ENCODE assay signal across 9 mouse cellular contexts in the genomic region with DNA sequence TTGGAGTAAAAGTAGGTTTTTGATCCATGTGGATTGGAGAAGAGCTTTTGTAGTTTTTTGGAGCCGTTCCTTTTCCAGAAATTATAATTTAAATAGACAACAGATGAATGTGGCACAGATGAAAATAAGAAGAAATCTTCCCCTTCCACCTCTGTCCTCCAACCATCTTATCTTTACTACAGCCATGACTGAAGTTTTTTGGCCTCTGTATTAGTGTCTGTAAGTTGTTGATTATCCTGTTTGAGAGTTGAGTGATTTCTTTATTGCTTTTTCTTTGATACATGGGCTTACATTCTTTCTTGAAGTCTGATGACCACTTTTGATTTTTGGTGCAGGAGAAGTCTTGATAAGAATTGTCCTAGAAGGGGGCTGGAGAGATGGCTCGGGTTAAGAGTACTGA. TPM values are rescaled to one million over a fixed set of nuclear protein-coding genes. Genes with fewer than 3 reads are reported as not detected.
DNase-seq lines count a peak whose midpoint lies in the region; ATAC-seq and TF ChIP-seq lines count a peak whose summit lies in the region.
"Had no signal": no experiment of that assay in that cellular context is flagged by ENCODE, and none has a peak within 500 bp of the region (broad histone marks: within the 10 kb centered on the region; RNA-seq: fewer than 3 reads in every experiment).

No protein-coding gene starts in this region.

- no peak for TF ChIP-seq CTCF in layer of hippocampus, adult 2 months (conservative IDR thresholded peaks at IDR 0.05)
- no peak for TF ChIP-seq CTCF in midbrain, postnatal 0 days (IDR thresholded peaks at IDR 0.05)

- peak overlapping the region; percentile 72 for H3K4me2 ChIP-seq in embryonic facial prominence, embryonic 14.5 days (ENCODE audit: low read depth, low read length)
- peak overlapping the region; percentile 72 for H3K4me2 ChIP-seq in intestine, embryonic 15.5 days (replicated peaks)
- peak overlapping the region; percentile 89 for H3K4me2 ChIP-seq in midbrain, postnatal 0 days (ENCODE audit: low read depth, low read length, poor library complexity, severe bottlenecking)

- H3K27me3 ChIP-seq in embryonic facial prominence, embryonic 14.5 days (replicated peaks; ENCODE audit: control insufficient read depth, insufficient read depth, low read length): no peaks in the 10 kb centered on the region
- no peaks in the 10 kb centered on the region for H3K27me3 ChIP-seq in intestine, embryonic 15.5 days (replicated peaks)
- no peaks in the 10 kb centered on the region for H3K27me3 ChIP-seq in midbrain, postnatal 0 days (ENCODE audit: insufficient read depth, low read length)

- no peak for DNase-seq in layer of hippocampus, adult 2 months (ENCODE audit: low spot score in 2 of 2)
- no peak for DNase-seq in layer of hippocampus, adult 9-10 months (ENCODE audit: low spot score)
- no peak for DNase-seq in embryonic facial prominence, embryonic 14.5 days (ENCODE audit: low spot score)
- no peak for DNase-seq in midbrain, postnatal 0 days (ENCODE audit: low spot score)
- DNase-seq in left cerebral cortex, adult 11 months (ENCODE audit: low spot score): no peak
- DNase-seq in spleen, postnatal 14 days (ENCODE audit: low spot score in 2 of 2): no peak
- DNase-seq in frontal cortex, postnatal 36 days (ENCODE audit: low spot score in 2 of 2): no peak
- DNase-seq: left cerebral cortex, postnatal 4 days had no signal

- WGBS in embryonic facial prominence, embryonic 14.5 days: 63% methylated on average over 2 of the region's 2 CpGs
- 59% methylated on average over 2 of the region's 2 CpGs for WGBS in intestine, embryonic 15.5 days
- 70% methylated on average over 2 of the region's 2 CpGs for WGBS in midbrain, postnatal 0 days

- H3K4me1 ChIP-seq in embryonic facial prominence, embryonic 14.5 days (ENCODE audit: control insufficient read depth, insufficient read depth, low read length): peaks cover 15% of the 10 kb centered on the region
- H3K4me1 ChIP-seq in intestine, embryonic 15.5 days (replicated peaks): peaks cover 8% of the 10 kb centered on the region
- peaks cover 10% of the 10 kb centered on the region; the same call in 1 of the 2 replicates for H3K4me1 ChIP-seq in midbrain, postnatal 0 days (ENCODE audit: insufficient read depth, low read length)

- H3K36me3 ChIP-seq in embryonic facial prominence, embryonic 14.5 days (ENCODE audit: control insufficient read depth, insufficient read depth, low read length): 0 out of 2 replicates have a peak, but pooled peaks cover 5% of the 10 kb centered on the region
- H3K36me3 ChIP-seq in intestine, embryonic 15.5 days: no peaks in the 10 kb centered on the region
- no peaks in the 10 kb centered on the region for H3K36me3 ChIP-seq in midbrain, postnatal 0 days (ENCODE audit: insufficient read depth, low read length)

- peak overlapping the region; percentile 68 for H3K4me3 ChIP-seq in layer of hippocampus, adult 2 months
- H3K4me3 ChIP-seq in embryonic facial prominence, embryonic 14.5 days (ENCODE audit: low read depth, low read length): peak overlapping the region; percentile 83
- peak overlapping the region; percentile 84 for H3K4me3 ChIP-seq in intestine, embryonic 15.5 days (replicated peaks)
- peak overlapping the region; percentile 85 for H3K4me3 ChIP-seq in midbrain, postnatal 0 days (ENCODE audit: low read depth, low read length)

- H3K9ac ChIP-seq in embryonic facial prominence, embryonic 14.5 days (ENCODE audit: low read depth, low read length): peak overlapping the region; percentile 93
- H3K9ac ChIP-seq in intestine, embryonic 15.5 days: peak overlapping the region; percentile 86
- H3K9ac ChIP-seq in midbrain, postnatal 0 days (replicated peaks; ENCODE audit: low read length, poor library complexity, severe bottlenecking): no peak overlapping the region

- H3K27ac ChIP-seq in layer of hippocampus, adult 2 months: 0 out of 2 replicates have a peak overlapping the region, but pooled peaks have one; percentile 98
- H3K27ac ChIP-seq in embryonic facial prominence, embryonic 14.5 days (replicated peaks; ENCODE audit: low read depth, low read length): no peak overlapping the region
- no peak overlapping the region for H3K27ac ChIP-seq in intestine, embryonic 15.5 days
- H3K27ac ChIP-seq in midbrain, postnatal 0 days (ENCODE audit: low read depth, low read length): no peak overlapping the region

- no peaks in the 10 kb centered on the region for H3K9me3 ChIP-seq in embryonic facial prominence, embryonic 14.5 days (ENCODE audit: control insufficient read depth, low read length)
- H3K9me3 ChIP-seq in intestine, embryonic 15.5 days: no peaks in the 10 kb centered on the region
- H3K9me3 ChIP-seq in midbrain, postnatal 0 days (ENCODE audit: low read length): no peaks in the 10 kb centered on the region

- ATAC-seq in embryonic facial prominence, embryonic 14.5 days (ENCODE audit: low read depth): no peak
- no peak for ATAC-seq in intestine, embryonic 15.5 days
- no peak for ATAC-seq in midbrain, postnatal 0 days (ENCODE audit: low FRiP score)

RNA-seq across cellular contexts. Expression of a gene that starts 1.7 kb away (rescaled TPM):
- total RNA-seq in layer of hippocampus, adult 2 months (2021): 100 to 1,000 TPM; 107 to 108 TPM
- 13.2 and 13.4 TPM in 2 replicates for polyA plus RNA-seq in embryonic facial prominence, embryonic 14.5 days (2014; fragmentation: Nextera tagmentation; extraction: Ambion mirVana)
- 9.0 and 9.7 TPM in 2 replicates for polyA plus RNA-seq in intestine, embryonic 15.5 days (2015; fragmentation: Nextera tagmentation; extraction: Ambion mirVana)
- 27.3 and 29.8 TPM in 2 replicates for total RNA-seq in midbrain, postnatal 0 days (2014; rRNA removed)
- polyA plus RNA-seq in midbrain, postnatal 0 days (2015; fragmentation: Nextera tagmentation; extraction: Ambion mirVana): 10.2 and 12.9 TPM in 2 replicates

RNA-seq across cellular contexts. Expression of a gene that starts 29.7 kb away (rescaled TPM):
- total RNA-seq in layer of hippocampus, adult 2 months (2021): 10 to 100 TPM; 33.7 to 35.6 TPM
- 4.1 and 4.7 TPM in 2 replicates for polyA plus RNA-seq in embryonic facial prominence, embryonic 14.5 days (2014; fragmentation: Nextera tagmentation; extraction: Ambion mirVana)
- 2.3 and 3.9 TPM in 2 replicates for polyA plus RNA-seq in intestine, embryonic 15.5 days (2015; fragmentation: Nextera tagmentation; extraction: Ambion mirVana)
- 34.6 and 46.8 TPM in 2 replicates for total RNA-seq in midbrain, postnatal 0 days (2014; rRNA removed)
- 6.9 and 7.7 TPM in 2 replicates for polyA plus RNA-seq in midbrain, postnatal 0 days (2015; fragmentation: Nextera tagmentation; extraction: Ambion mirVana)

RNA-seq across cellular contexts. Expression of a gene that starts 40.7 kb away (rescaled TPM):
- 10 to 100 TPM; 38.3 to 49.5 TPM for total RNA-seq in layer of hippocampus, adult 2 months (2021)
- 14.2 and 14.4 TPM in 2 replicates for polyA plus RNA-seq in embryonic facial prominence, embryonic 14.5 days (2014; fragmentation: Nextera tagmentation; extraction: Ambion mirVana)
- polyA plus RNA-seq in intestine, embryonic 15.5 days (2015; fragmentation: Nextera tagmentation; extraction: Ambion mirVana): 18.6 and 19.0 TPM in 2 replicates
- 19.5 and 20.4 TPM in 2 replicates for total RNA-seq in midbrain, postnatal 0 days (2014; rRNA removed)
- 17.2 and 18.9 TPM in 2 replicates for polyA plus RNA-seq in midbrain, postnatal 0 days (2015; fragmentation: Nextera tagmentation; extraction: Ambion mirVana)

RNA-seq across cellular contexts. Expression of a gene that starts 46.7 kb away (rescaled TPM):
- 10 to 100 TPM; 42.5 to 45.5 TPM for total RNA-seq in layer of hippocampus, adult 2 months (2021)
- 88.1 and 90.9 TPM in 2 replicates for polyA plus RNA-seq in embryonic facial prominence, embryonic 14.5 days (2014; fragmentation: Nextera tagmentation; extraction: Ambion mirVana)
- polyA plus RNA-seq in intestine, embryonic 15.5 days (2015; fragmentation: Nextera tagmentation; extraction: Ambion mirVana): 114 and 119 TPM in 2 replicates
- total RNA-seq in midbrain, postnatal 0 days (2014; rRNA removed): 73.0 and 75.3 TPM in 2 replicates
- 60.3 and 62.4 TPM in 2 replicates for polyA plus RNA-seq in midbrain, postnatal 0 days (2015; fragmentation: Nextera tagmentation; extraction: Ambion mirVana)

RNA-seq across cellular contexts. Expression of a gene that starts 51.3 kb away (rescaled TPM):
- total RNA-seq in layer of hippocampus, adult 2 months (2021): not detected
- polyA plus RNA-seq in embryonic facial prominence, embryonic 14.5 days (2014; fragmentation: Nextera tagmentation; extraction: Ambion mirVana): 5.2 and 6.1 TPM in 2 replicates
- polyA plus RNA-seq in intestine, embryonic 15.5 days (2015; fragmentation: Nextera tagmentation; extraction: Ambion mirVana): 10.7 and 14.5 TPM in 2 replicates
- total RNA-seq in midbrain, postnatal 0 days (2014; rRNA removed): 0.77 and 1.6 TPM in 2 replicates
- polyA plus RNA-seq in midbrain, postnatal 0 days (2015; fragmentation: Nextera tagmentation; extraction: Ambion mirVana): 1.2 and 1.7 TPM in 2 replicates
